Mouse (Mus musculus) right cerebral cortex, postnatal 10 days (tissue): ENCODE measurements around the gene Prl8a8.

Experiments
- DNase-seq, 2 experiments: peaks; one replicate each; pipeline ENCODE4 v3.0.0; 2021; ENCODE audit warnings: low spot score in 2 of 2

Gene Prl8a8

DNA sequence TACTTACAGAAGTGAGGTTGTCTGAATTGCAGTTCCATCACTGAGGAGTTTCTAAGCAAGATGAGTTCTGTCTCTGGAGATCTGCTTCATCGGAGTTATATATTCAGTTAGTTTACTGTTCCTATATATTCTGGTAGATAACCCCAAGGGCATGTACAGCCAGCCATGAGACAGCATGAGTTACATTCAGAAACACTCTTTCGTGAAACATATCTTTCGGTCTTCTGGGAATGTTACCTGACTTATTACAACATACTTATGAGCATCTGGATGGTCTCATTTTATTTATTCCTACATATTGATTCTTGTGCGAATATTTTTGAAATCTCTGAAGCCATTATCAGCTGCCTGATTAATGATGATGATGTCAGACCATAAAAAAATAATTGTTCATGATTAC is at the start of gene Prl8a8:
Gene Prl8a8, minus strand, starts transcription at position 101 of the 400 bp plus-strand sequence.
- DNase-seq, result no peak

GRCm38 (mm10) chr13:27553336-27553735 is 40.3 kb upstream of the Prl8a8 start:
- DNase-seq, result no peak

GRCm38 (mm10) chr13:27523156-27523555 is 10.1 kb upstream of the Prl8a8 start:
- no peak for DNase-seq

GRCm38 (mm10) chr13:27507645-27508044 is 5.4 kb downstream of the Prl8a8 start:
- DNase-seq, result no peak
